Mouse (Mus musculus) liver, postnatal 0 days (tissue): ENCODE measurements around the gene Hist1h2bf. TPM values are rescaled to one million over a fixed set of nuclear protein-coding genes. Genes with fewer than 3 reads are reported as not detected.
"Not testable (repeated sequence)": the region's sequence is repeated elsewhere in the genome, so short reads cannot be mapped to it uniquely, and the experiment has no call there.

ENCODE experiments used
- ATAC-seq: fragments of 200-750 bp; cut with Nextera tagmentation; 2 replicates; pipeline ENCODE4 v1.8.0; 2017; ENCODE audit warnings: mild to moderate bottlenecking, moderate library complexity
- DNase-seq: peaks from one replicate; pipeline ENCODE4 v3.0.0-alpha.2; 2016
- H3K27ac ChIP-seq: fragments of 300-500 bp; sonication (generic); 2 replicates; pipeline ENCODE4 v1.5.1; 2014; ENCODE audit warnings: antibody characterized with exemption, moderate library complexity, mild to moderate bottlenecking, low read depth
- H3K27me3 ChIP-seq: fragments of 300-500 bp; sonication (generic); 2 replicates; pipeline ENCODE4 v1.6.1; 2014; ENCODE audit warnings: low read length, control low read depth, mixed read lengths; ENCODE audit not compliant: insufficient read depth
- H3K36me3 ChIP-seq: fragments of 300-500 bp; sonication (generic); replicated peaks from 2 replicates; pipeline ENCODE4 v1.6.1; 2014; ENCODE audit warnings: mild to moderate bottlenecking, control low read depth, low read length, moderate library complexity, mixed read lengths; ENCODE audit not compliant: insufficient read depth
- H3K4me1 ChIP-seq: fragments of 300-500 bp; sonication (generic); 2 replicates; pipeline ENCODE4 v1.6.1; 2014; ENCODE audit warnings: antibody characterized with exemption, mild to moderate bottlenecking, control low read depth; ENCODE audit not compliant: insufficient read depth
- H3K4me2 ChIP-seq: fragments of 300-500 bp; sonication (generic); 2 replicates; pipeline ENCODE4 v1.6.1; 2014; ENCODE audit warnings: low read depth, mild to moderate bottlenecking, low read length, moderate library complexity, mixed read lengths
- H3K4me3 ChIP-seq: fragments of 300-500 bp; sonication (generic); 2 replicates; pipeline ENCODE4 v1.5.1; 2014; ENCODE audit warnings: low read depth, low read length
- H3K9ac ChIP-seq: fragments of 300-500 bp; sonication (generic); replicated peaks from 2 replicates; pipeline ENCODE4 v1.6.1; 2014; ENCODE audit warnings: mild to moderate bottlenecking, moderate library complexity
- H3K9me3 ChIP-seq: fragments of 300-500 bp; sonication (generic); 2 replicates; pipeline ENCODE4 v1.6.1; 2016; ENCODE audit warnings: mild to moderate bottlenecking, control low read depth, low read length, mixed read lengths
- CTCF ChIP-seq: sonication (generic); IDR thresholded peaks from 2 replicates; pipeline ENCODE4 v1.5.1; 2016; ENCODE audit warnings: antibody characterized with exemption, low read depth
- EP300 ChIP-seq: IDR thresholded peaks from 2 replicates; pipeline ENCODE4 v1.6.1; 2016; ENCODE audit warnings: antibody characterized with exemption, low read depth, mild to moderate bottlenecking
- WGBS: fragments of 180-500 bp; shearing (Covaris S2); extraction: QIAGEN DNeasy Blood & Tissue Kit; methylation state at CpG from one replicate; pipeline ENCODE4 v1.1.7; 2014; ENCODE audit not compliant: insufficient replicate concordance; 5-methylcytosine and 5-hydroxymethylcytosine counted together
- polyA plus RNA-seq: library from polyadenylated mRNA; unstranded; fragments of >200 nt; fragmentation: Nextera tagmentation; extraction: Ambion mirVana; gene quantifications from 2 replicates; pipeline ENCODE4 v1.2.1, GENCODE M21; 2015

Gene Hist1h2bf
- polyA plus RNA-seq, 1 experiment from 2014 or later = 5.8 TPM

DNA sequence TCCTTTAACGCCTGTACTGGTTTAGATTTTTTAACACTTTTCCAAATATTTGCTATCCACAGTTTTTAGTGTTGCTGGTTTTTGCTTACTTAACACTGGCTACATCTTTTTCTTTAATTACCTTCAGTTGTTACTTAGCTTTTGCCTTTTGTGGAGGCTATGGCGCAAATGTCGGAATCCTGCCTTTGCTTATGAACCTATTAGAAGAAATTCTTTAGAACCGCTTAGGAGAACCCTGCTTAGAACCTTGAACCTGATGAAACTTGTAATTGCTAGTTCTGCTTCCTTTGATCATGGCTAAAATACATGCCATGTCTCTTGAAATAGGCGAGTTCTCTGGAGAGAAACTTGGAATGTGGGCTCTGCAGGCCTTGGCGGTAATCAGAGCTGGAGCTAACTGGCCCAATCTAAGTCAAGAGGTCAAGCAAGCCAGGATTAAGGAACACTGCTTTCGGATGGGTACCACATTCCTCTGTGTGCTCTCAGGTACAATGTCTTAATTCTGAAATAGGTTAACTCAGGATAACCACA is 2.4 kb upstream of the Hist1h2bf start:
- Histone ChIP-seq H3K4me1 (peaks cover 14% of the 10 kb centered on the region), H3K4me3 (peak overlapping the region; percentile 53), H3K27ac (peak overlapping the region; percentile 88), H3K27me3 (no peaks in the 10 kb centered on the region), H3K4me2 (peak overlapping the region; percentile 71), H3K36me3 (no peaks in the 10 kb centered on the region), H3K9ac (peak overlapping the region; percentile 82), H3K9me3 (no peaks in the 10 kb centered on the region)
- ATAC-seq (no peak), DNase-seq (no peak)
- WGBS = 18% methylated on average over 7 of the region's 7 CpGs
- TF ChIP-seq CTCF (no peak), EP300 (no peak)

DNA sequence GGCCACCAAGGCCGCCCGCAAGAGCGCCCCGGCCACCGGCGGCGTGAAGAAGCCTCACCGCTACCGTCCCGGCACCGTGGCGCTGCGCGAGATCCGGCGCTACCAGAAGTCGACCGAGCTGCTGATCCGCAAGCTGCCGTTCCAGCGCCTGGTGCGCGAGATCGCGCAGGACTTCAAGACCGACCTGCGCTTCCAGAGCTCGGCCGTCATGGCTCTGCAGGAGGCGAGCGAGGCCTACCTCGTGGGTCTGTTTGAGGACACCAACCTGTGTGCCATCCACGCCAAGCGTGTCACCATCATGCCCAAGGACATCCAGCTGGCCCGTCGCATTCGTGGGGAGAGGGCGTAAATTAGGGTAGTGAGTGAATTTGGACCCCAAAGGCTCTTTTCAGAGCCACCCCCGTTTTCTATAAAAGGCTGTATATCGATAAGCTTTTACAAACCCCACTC is 1.9 kb upstream of the Hist1h2bf start:
- peak overlapping the region; percentile 88 for H3K27ac ChIP-seq
- 0% methylated on average over 9 of the region's 40 CpGs for WGBS
- peak overlapping the region; percentile 53 for H3K4me3 ChIP-seq
- ATAC-seq, H3K27me3 ChIP-seq, H3K36me3 ChIP-seq, H3K9me3 ChIP-seq: not testable (repeated sequence)
- peak overlapping the region; percentile 71 for H3K4me2 ChIP-seq
- H3K9ac ChIP-seq = peak overlapping the region; percentile 82
- peaks cover 14% of the 10 kb centered on the region for H3K4me1 ChIP-seq
- peak; percentile 41 for DNase-seq

DNA sequence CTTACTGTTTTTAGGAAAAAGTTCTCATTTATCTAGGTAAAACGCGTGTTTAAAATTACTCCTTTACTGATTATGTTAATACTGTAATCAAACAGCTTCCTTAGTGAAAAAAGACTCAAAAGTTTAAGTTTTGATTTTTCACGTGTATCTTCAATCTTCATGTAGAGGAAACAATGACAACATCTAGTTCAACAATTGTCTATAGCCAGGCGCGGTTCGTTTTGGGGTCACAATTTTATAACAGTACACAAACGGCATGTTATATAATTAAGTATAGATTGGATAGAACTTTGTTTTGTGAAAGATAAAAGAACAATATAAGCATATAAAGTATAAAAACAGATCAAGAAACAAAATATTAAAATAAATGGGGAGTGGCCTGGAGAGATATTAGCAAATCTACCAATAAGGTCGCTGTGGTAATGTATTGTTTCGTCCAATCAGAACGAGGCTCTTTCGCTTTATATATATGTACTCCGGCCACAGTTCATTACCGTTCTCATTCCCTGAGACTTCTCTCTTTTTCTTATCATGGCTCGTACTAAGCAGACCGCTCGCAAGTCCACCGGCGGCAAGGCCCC is 1.4 kb upstream of the Hist1h2bf start, which contains the start of gene Hist1h3d:
Gene Hist1h3d, plus strand, starts transcription at position 493 of the 581 bp plus-strand sequence.
- Histone ChIP-seq H3K4me2 (peak within 1 kb of the TSS; percentile 71), H3K9me3 (no peaks in the 10 kb centered on the region), H3K9ac (peak within 1 kb of the TSS; percentile 82), H3K36me3 (no peaks in the 10 kb centered on the region), H3K27ac (peak within 1 kb of the TSS; percentile 88), H3K4me3 (peak within 1 kb of the TSS; percentile 53), H3K27me3 (no peaks in the 10 kb centered on the region), H3K4me1 (peaks cover 10% of the 10 kb centered on the region)
- WGBS = 4% methylated on average over 18 of the region's 18 CpGs
- ATAC-seq (peak; percentile 20), DNase-seq (peak; percentile 66)
- TF ChIP-seq EP300 (peak; percentile 7; the same call in 1 of the 2 replicates), CTCF (no peak)

DNA sequence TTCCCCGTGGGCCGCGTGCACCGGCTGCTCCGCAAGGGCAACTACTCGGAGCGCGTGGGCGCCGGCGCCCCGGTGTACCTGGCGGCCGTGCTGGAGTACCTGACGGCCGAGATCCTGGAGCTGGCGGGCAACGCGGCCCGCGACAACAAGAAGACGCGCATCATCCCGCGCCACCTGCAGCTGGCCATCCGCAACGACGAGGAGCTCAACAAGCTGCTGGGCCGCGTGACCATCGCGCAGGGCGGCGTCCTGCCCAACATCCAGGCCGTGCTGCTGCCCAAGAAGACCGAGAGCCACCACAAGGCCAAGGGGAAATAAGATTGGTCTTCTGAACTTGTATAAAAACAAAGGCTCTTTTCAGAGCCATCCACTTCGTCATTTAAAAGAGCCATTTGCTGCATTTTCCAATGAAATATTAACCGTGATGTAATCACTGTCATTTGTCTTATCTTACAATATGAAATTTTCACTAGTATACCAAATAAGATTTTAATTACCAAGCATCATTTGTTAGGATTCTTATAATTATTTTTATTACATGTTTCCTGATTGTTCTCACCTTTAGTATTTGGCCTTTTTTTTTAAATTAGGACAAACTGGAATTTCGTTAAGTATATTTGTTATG is 662 bp upstream of the Hist1h2bf start:
- peak overlapping the region; percentile 88 for H3K27ac ChIP-seq

GRCm38 (mm10) chr13:23573034-23573897 is 730 bp downstream of the Hist1h2bf start:
- peaks cover 10% of the 10 kb centered on the region for H3K4me1 ChIP-seq
- H3K9me3 ChIP-seq = not testable (repeated sequence)

More for the DNA sequence above, 662 bp upstream of the Hist1h2bf start:
- Histone ChIP-seq H3K4me3 (peak overlapping the region; percentile 53), H3K4me1 (peaks cover 10% of the 10 kb centered on the region), H3K9ac (peak overlapping the region; percentile 57), H3K4me2 (peak overlapping the region; percentile 67)
- H3K27me3 ChIP-seq, H3K36me3 ChIP-seq, DNase-seq, H3K9me3 ChIP-seq, ATAC-seq: not testable (repeated sequence)
- 2% methylated on average over 5 of the region's 39 CpGs for WGBS

More at GRCm38 (mm10) chr13:23573034-23573897, 730 bp downstream of the Hist1h2bf start:
- not testable (repeated sequence) for H3K27me3 ChIP-seq, H3K36me3 ChIP-seq
- peak; percentile 49 for DNase-seq
- H3K4me2 ChIP-seq = peak overlapping the region; percentile 69
- ATAC-seq = 0 out of 2 replicates have a peak, but pooled peaks have one; percentile 0
- peak overlapping the region; percentile 80 for H3K9ac ChIP-seq
- 10% methylated on average over 17 of the region's 20 CpGs for WGBS
- peak overlapping the region; percentile 98 for H3K27ac ChIP-seq
- H3K4me3 ChIP-seq = peak overlapping the region; percentile 52
